Mouse (Mus musculus) lung, postnatal 0 days (tissue): Measurements from ENCODE around the gene Gpr84.

ENCODE experiments used
- CTCF ChIP-seq: IDR thresholded peaks from 2 replicates; pipeline ENCODE4 v1.5.1; 2016; ENCODE audit warnings: antibody characterized with exemption, mild to moderate bottlenecking
- EP300 ChIP-seq: IDR thresholded peaks from 2 replicates; pipeline ENCODE4 v1.6.1; 2016; ENCODE audit warnings: antibody characterized with exemption, mild to moderate bottlenecking, control low read depth

- no peak for TF ChIP-seq CTCF
- no peak for TF ChIP-seq EP300
These were observed 41.5 kb downstream of the Gpr84 start for GRCm38 (mm10) chr15:103268903-103269302.
